Mouse (Mus musculus): ENCODE measurements around the gene Klre1.
"Not testable (repeated sequence)": the region's sequence is repeated elsewhere in the genome, so short reads cannot be mapped to it uniquely, and the experiment has no call there.

The Klre1 gene

GRCm38 (mm10) chr6:129591508-129591907 lies 13.8 kb downstream of the Klre1 start, which contains the start of gene Klrd1:
TSS of gene Klrd1 (plus strand) at chr6:129591782.
- no peak for DNase-seq

DNA sequence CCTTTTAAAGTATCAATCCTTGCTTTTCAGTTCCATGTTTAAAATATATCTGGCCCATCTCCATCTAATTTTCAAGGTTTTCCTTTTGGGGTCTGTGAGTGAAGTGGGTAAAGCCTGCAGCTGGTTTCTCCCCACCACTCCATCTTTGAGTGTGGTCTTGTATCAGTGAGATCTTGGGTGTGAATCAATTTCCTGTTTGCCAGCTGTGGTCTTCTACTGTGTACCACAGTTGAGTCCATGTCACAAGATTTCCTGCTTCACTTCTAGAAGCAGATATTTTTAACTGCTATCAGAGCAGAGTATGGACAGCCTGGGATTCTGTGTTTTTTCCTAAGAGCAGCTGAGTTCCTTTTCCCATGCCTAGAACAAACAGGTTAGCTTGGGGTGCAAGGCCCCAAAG lies 30.7 kb downstream of the Klre1 start:
- no peak for DNase-seq

GRCm38 (mm10) chr6:129623735-129624134 lies 46.0 kb downstream of the Klre1 start, which contains the start of gene Klrk1:
TSS of gene Klrk1 (minus strand) at chr6:129623864.
- DNase-seq, result no peak

DNA sequence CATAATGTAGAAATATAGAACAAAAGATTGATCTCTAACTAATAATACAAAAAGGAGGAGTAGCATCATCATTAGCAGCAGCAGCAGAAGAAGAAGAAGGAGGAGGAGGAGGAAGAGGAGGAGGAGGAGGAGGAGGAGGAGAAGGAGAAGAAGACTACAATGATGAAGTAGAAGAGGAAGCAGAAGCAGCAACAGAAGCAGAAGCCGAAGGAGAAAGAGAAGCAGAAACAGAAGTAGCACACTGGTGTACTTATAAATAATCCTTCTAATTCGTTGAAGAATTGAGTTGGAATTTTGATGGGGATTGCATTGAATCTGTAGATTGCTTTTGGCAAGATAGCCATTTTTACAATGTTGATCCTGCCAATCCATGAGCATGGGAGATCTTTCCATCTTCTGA lies 53.3 kb downstream of the Klre1 start:
- DNase-seq, result not testable (repeated sequence)
